Mouse (Mus musculus) liver, embryonic 11.5 days (tissue): ENCODE data around the gene Gjd3. TPM values are rescaled to one million over a fixed set of nuclear protein-coding genes. Genes with fewer than 3 reads are reported as not detected.

ENCODE experiments used
- ATAC-seq: fragments of 200-750 bp; cut with Nextera tagmentation; replicated peaks from 2 replicates; pipeline ENCODE4 v1.8.0; 2017; ENCODE audit warnings: moderate number of reproducible peaks, mild to moderate bottlenecking, moderate TSS enrichment, moderate library complexity; ENCODE audit not compliant: low FRiP score
- DNase-seq: peaks from one replicate; pipeline ENCODE4 v3.0.0-alpha.2; 2017; ENCODE audit warnings: low spot score
- H3K27ac ChIP-seq: fragments of 300-500 bp; sonication (generic); 2 replicates; pipeline ENCODE4 v1.5.1; 2014; ENCODE audit warnings: mild to moderate bottlenecking, low read depth, low read length, control low read depth
- H3K27me3 ChIP-seq: fragments of 300-500 bp; sonication (generic); replicated peaks from 2 replicates; pipeline ENCODE4 v1.6.1; 2014; ENCODE audit warnings: low read length, mixed read lengths; ENCODE audit not compliant: control insufficient read depth, insufficient read depth
- H3K36me3 ChIP-seq: fragments of 300-500 bp; sonication (generic); 2 replicates; pipeline ENCODE4 v1.6.1; 2014; ENCODE audit warnings: mild to moderate bottlenecking, low read length, moderate library complexity, mixed read lengths; ENCODE audit not compliant: control insufficient read depth, insufficient read depth
- H3K4me1 ChIP-seq: fragments of 300-500 bp; sonication (generic); replicated peaks from 2 replicates; pipeline ENCODE4 v1.6.1; 2014; ENCODE audit warnings: low read length, mixed read lengths; ENCODE audit not compliant: control insufficient read depth, insufficient read depth
- H3K4me2 ChIP-seq: fragments of 300-500 bp; sonication (generic); 2 replicates; pipeline ENCODE4 v1.6.1; 2014; ENCODE audit warnings: mild to moderate bottlenecking, control low read depth, moderate library complexity
- H3K4me3 ChIP-seq: fragments of 300-500 bp; sonication (generic); 2 replicates; pipeline ENCODE4 v1.5.1; 2014; ENCODE audit warnings: low read depth, low read length, control low read depth
- H3K9ac ChIP-seq: fragments of 300-500 bp; sonication (generic); 2 replicates; pipeline ENCODE4 v1.6.1; 2014; ENCODE audit warnings: low read depth, low read length, control low read depth
- H3K9me3 ChIP-seq: fragments of 300-500 bp; sonication (generic); 2 replicates; pipeline ENCODE4 v1.6.1; 2016; ENCODE audit warnings: low read length, inconsistent platforms, mixed read lengths; ENCODE audit not compliant: control insufficient read depth
- WGBS: fragments of 180-500 bp; shearing (Covaris S2); extraction: QIAGEN DNeasy Blood & Tissue Kit; methylation state at CpG from one replicate; pipeline ENCODE4 v1.1.7; 2014; 5-methylcytosine and 5-hydroxymethylcytosine counted together
- polyA plus RNA-seq: library from polyadenylated mRNA; unstranded; fragments of >200 nt; fragmentation: Nextera tagmentation; extraction: Ambion mirVana; gene quantifications from 2 replicates; pipeline ENCODE4 v1.2.1, GENCODE M21; 2014

Gjd3 gene
- polyA plus RNA-seq, 1 experiment from 2014 or later, result 0.21 TPM

DNA sequence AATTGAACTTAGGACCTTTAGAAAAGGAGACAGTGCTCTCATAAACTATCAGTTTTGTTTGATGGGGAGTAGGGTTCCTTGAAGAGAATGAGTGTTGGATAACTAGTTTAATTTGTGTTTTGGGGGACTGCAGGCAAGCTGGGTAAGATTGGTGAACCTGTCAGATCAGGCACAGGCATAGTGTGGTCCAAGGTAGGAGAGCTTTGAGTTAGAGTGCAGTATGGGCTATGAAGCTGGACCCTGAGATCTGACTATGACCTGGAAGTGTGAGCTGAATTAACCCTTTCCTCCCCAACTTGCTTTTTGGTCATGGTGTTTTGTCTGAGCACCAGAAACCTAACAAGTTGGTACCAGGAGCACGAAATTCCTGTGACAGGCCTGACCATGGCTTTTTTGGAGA is 31.0 kb upstream of the Gjd3 start:
- peaks cover 78% of the 10 kb centered on the region for H3K36me3 ChIP-seq

DNA sequence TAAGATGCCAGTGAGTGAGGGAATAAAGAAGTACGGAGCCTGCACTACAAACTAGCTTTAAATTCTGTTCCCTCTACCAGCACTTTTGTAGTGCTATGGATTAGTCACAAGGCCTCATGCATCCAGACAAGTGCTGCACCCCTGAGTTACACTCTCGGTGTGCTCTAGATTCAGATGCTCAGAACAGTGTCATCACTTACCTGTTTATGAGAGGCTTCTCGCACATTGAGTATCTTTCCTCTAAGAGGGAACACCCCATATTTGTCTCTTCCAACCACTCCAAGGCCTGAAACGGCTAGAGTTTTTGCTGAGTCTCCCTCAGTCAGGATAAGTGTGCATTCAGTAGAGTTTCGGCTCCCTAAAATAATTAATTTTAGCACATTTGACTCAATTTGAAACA is 27.9 kb upstream of the Gjd3 start:
- H3K9me3 ChIP-seq, result no peaks in the 10 kb centered on the region
- 92% methylated on average over 5 of the region's 5 CpGs for WGBS
- H3K27ac ChIP-seq, result no peak overlapping the region
- no peak overlapping the region for H3K9ac ChIP-seq
- no peaks in the 10 kb centered on the region for H3K27me3 ChIP-seq
- DNase-seq (no peak), ATAC-seq (no peak)
- H3K4me2 ChIP-seq, result no peak overlapping the region
- H3K4me1 ChIP-seq, result no peaks in the 10 kb centered on the region
- H3K36me3 ChIP-seq, result peaks cover 70% of the 10 kb centered on the region
- no peak overlapping the region for H3K4me3 ChIP-seq

More for the DNA sequence above, 31.0 kb upstream of the Gjd3 start:
- DNase-seq, result no peak
- Histone ChIP-seq H3K27ac (no peak overlapping the region), H3K9me3 (no peaks in the 10 kb centered on the region), H3K4me1 (no peaks in the 10 kb centered on the region), H3K4me3 (no peak overlapping the region), H3K9ac (no peak overlapping the region), H3K27me3 (no peaks in the 10 kb centered on the region), H3K4me2 (no peak overlapping the region)
- WGBS, result 93% methylated on average over 1 of the region's 1 CpGs
- ATAC-seq, result no peak

GRCm38 (mm10) chr11:99010124-99010523 is 27.3 kb upstream of the Gjd3 start:
- WGBS, result 62% methylated on average over 4 of the region's 4 CpGs
- no peak for DNase-seq

DNA sequence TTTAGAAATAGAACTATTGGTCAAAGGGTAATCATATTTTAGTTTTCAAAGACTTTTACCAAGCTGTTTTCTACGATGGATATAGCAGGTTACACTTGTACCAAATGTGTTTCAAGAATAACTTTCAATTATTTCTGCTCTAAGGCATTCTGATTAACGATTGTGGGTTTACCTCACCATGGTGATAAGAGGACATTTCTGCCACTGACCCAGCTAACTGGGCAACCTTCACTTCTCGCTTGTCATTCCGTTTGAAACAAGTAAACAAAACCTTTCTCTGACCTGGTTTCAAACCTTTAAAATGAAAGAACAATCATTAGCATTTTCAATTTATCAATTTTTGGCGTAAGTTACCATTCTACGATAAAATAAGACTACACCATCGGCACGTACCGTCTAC is 24.0 kb upstream of the Gjd3 start:
- Histone ChIP-seq H3K4me3 (no peak overlapping the region), H3K4me1 (no peaks in the 10 kb centered on the region), H3K36me3 (peaks cover 70% of the 10 kb centered on the region), H3K27me3 (no peaks in the 10 kb centered on the region), H3K9me3 (no peaks in the 10 kb centered on the region), H3K27ac (no peak overlapping the region), H3K4me2 (no peak overlapping the region), H3K9ac (no peak overlapping the region)
- no peak for ATAC-seq
- no peak for DNase-seq
- WGBS, result 88% methylated on average over 9 of the region's 9 CpGs

More at GRCm38 (mm10) chr11:99010124-99010523, 27.3 kb upstream of the Gjd3 start:
- ATAC-seq, result no peak
- H3K27ac ChIP-seq, result no peak overlapping the region
- H3K27me3 ChIP-seq, result no peaks in the 10 kb centered on the region
- no peaks in the 10 kb centered on the region for H3K4me1 ChIP-seq
- no peak overlapping the region for H3K4me2 ChIP-seq
- no peak overlapping the region for H3K9ac ChIP-seq
- no peak overlapping the region for H3K4me3 ChIP-seq
- H3K9me3 ChIP-seq, result no peaks in the 10 kb centered on the region
- peaks cover 71% of the 10 kb centered on the region for H3K36me3 ChIP-seq

GRCm38 (mm10) chr11:98999243-98999642 is 16.4 kb upstream of the Gjd3 start:
- no peak for ATAC-seq
- no peaks in the 10 kb centered on the region for H3K9me3 ChIP-seq
- H3K4me1 ChIP-seq, result no peaks in the 10 kb centered on the region
- H3K4me2 ChIP-seq, result no peak overlapping the region
- WGBS, result 96% methylated on average over 11 of the region's 11 CpGs
- H3K4me3 ChIP-seq, result no peak overlapping the region
- no peak overlapping the region for H3K9ac ChIP-seq
- DNase-seq, result no peak
- H3K27ac ChIP-seq, result no peak overlapping the region
- peaks cover 86% of the 10 kb centered on the region for H3K36me3 ChIP-seq
- H3K27me3 ChIP-seq, result no peaks in the 10 kb centered on the region

- Histone ChIP-seq H3K4me3 (no peak overlapping the region), H3K36me3 (peaks cover 87% of the 10 kb centered on the region), H3K4me1 (no peaks in the 10 kb centered on the region), H3K27me3 (no peaks in the 10 kb centered on the region), H3K4me2 (no peak overlapping the region), H3K27ac (no peak overlapping the region), H3K9me3 (no peaks in the 10 kb centered on the region), H3K9ac (no peak overlapping the region)
- no peak for DNase-seq
- ATAC-seq, result no peak
Measured at GRCm38 (mm10) chr11:98998776-98999175, 16.0 kb upstream of the Gjd3 start.

GRCm38 (mm10) chr11:98997659-98998058 is 14.8 kb upstream of the Gjd3 start:
- no peaks in the 10 kb centered on the region for H3K27me3 ChIP-seq
- no peak overlapping the region for H3K4me2 ChIP-seq
- no peak overlapping the region for H3K4me3 ChIP-seq
- no peak for ATAC-seq
- H3K9ac ChIP-seq, result no peak overlapping the region
- no peaks in the 10 kb centered on the region for H3K4me1 ChIP-seq
- 90% methylated on average over 4 of the region's 4 CpGs for WGBS
- no peaks in the 10 kb centered on the region for H3K9me3 ChIP-seq
- peaks cover 90% of the 10 kb centered on the region for H3K36me3 ChIP-seq
- no peak for DNase-seq
- H3K27ac ChIP-seq, result no peak overlapping the region

DNA sequence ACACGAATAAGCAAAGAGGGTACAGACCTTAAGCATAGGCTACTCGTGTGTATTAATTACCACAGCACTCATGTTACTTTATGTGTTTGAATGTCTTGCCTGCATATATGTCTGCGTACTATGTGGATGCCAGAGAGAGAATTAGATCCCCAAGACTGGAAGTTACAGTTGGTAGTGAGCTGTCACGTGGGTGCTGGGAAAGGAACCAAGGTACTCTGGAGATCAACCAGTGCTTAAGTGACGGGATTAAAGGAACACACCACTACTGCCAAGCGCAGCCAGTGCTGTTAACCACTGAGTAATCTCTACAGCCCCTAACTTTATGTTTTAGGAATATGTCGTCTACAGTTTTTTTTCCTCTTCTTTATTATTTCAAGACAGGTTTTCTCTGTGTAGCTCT is 13.2 kb upstream of the Gjd3 start:
- Histone ChIP-seq H3K36me3 (peaks cover 87% of the 10 kb centered on the region), H3K9ac (no peak overlapping the region), H3K4me3 (no peak overlapping the region), H3K27me3 (no peaks in the 10 kb centered on the region), H3K4me2 (no peak overlapping the region), H3K4me1 (no peaks in the 10 kb centered on the region), H3K9me3 (no peaks in the 10 kb centered on the region), H3K27ac (no peak overlapping the region)
- ATAC-seq, result no peak
- DNase-seq, result no peak
- WGBS, result 95% methylated on average over 7 of the region's 7 CpGs

DNA sequence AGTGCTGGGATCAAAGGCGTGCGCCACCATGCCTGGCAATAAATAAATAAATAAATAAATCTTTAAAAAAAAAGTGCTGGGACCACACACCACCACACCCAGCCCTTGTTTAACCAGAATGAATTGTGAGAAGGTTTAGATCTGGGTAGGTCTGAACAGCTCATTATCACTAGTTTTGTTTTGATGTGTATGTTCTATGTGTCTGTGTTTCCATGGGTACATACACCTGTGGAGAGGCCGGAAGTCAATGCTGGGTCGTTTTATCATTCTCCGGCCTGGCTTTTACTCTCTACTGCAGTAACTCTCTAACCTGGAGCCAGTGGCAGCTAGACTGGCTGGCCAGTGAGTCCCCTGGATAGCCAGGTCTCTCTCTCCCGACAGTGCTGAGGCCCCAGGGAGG is 8.1 kb upstream of the Gjd3 start:
- Histone ChIP-seq H3K27me3 (no peaks in the 10 kb centered on the region), H3K4me2 (no peak overlapping the region)
- 90% methylated on average over 6 of the region's 6 CpGs for WGBS

More for the DNA sequence above, 8.1 kb upstream of the Gjd3 start:
- ATAC-seq (no peak), DNase-seq (no peak)
- peaks cover 48% of the 10 kb centered on the region for H3K36me3 ChIP-seq
- no peaks in the 10 kb centered on the region for H3K9me3 ChIP-seq
- H3K27ac ChIP-seq, result no peak overlapping the region
- no peak overlapping the region for H3K9ac ChIP-seq
- H3K4me3 ChIP-seq, result no peak overlapping the region
- H3K4me1 ChIP-seq, result no peaks in the 10 kb centered on the region
